Mouse (Mus musculus) heart, embryonic 16.5 days (tissue): ENCODE results near the gene Slc19a2. TPM values are rescaled to one million over a fixed set of nuclear protein-coding genes. Genes with fewer than 3 reads are reported as not detected.
A peak's percentile ranks its signal among the peaks of the same experiment; 100 is the strongest.

Experiments used
- ATAC-seq: fragments of 200-750 bp; cut with Nextera tagmentation; replicated peaks from 2 replicates; pipeline ENCODE4 v1.8.0; 2017; ENCODE audit warnings: moderate number of reproducible peaks; ENCODE audit not compliant: insufficient read depth, low FRiP score; ENCODE audit errors: extremely low read depth
- H3K27ac ChIP-seq: fragments of 300-500 bp; sonication (generic); 2 replicates; pipeline ENCODE4 v1.5.1; 2014; ENCODE audit warnings: mild to moderate bottlenecking, low read length, control low read depth, moderate library complexity
- H3K27me3 ChIP-seq: fragments of 300-500 bp; sonication (generic); 2 replicates; pipeline ENCODE4 v1.6.1; 2014; ENCODE audit warnings: low read length, mixed read lengths; ENCODE audit not compliant: control insufficient read depth, insufficient read depth
- H3K36me3 ChIP-seq: fragments of 300-500 bp; sonication (generic); 2 replicates; pipeline ENCODE4 v1.6.1; 2014; ENCODE audit not compliant: control insufficient read depth, insufficient read depth
- H3K4me1 ChIP-seq: fragments of 300-500 bp; sonication (generic); 2 replicates; pipeline ENCODE4 v1.6.1; 2014; ENCODE audit warnings: low read length, mixed read lengths; ENCODE audit not compliant: control insufficient read depth, insufficient read depth
- H3K4me2 ChIP-seq: fragments of 300-500 bp; sonication (generic); 2 replicates; pipeline ENCODE4 v1.6.1; 2014; ENCODE audit warnings: low read depth, mild to moderate bottlenecking, control low read depth, low read length
- H3K4me3 ChIP-seq: fragments of 300-500 bp; sonication (generic); 2 replicates; pipeline ENCODE4 v1.5.1; 2014; ENCODE audit warnings: mild to moderate bottlenecking, control low read depth, low read length
- H3K9ac ChIP-seq: fragments of 300-500 bp; sonication (generic); 2 replicates; pipeline ENCODE4 v1.6.1; 2014; ENCODE audit warnings: low read length, control low read depth
- H3K9me3 ChIP-seq: fragments of 300-500 bp; sonication (generic); replicated peaks from 2 replicates; pipeline ENCODE4 v1.6.1; 2016; ENCODE audit warnings: low read length; ENCODE audit not compliant: control insufficient read depth
- WGBS: fragments of 180-500 bp; shearing (Covaris S2); extraction: QIAGEN DNeasy Blood & Tissue Kit; methylation state at CpG from one replicate; pipeline ENCODE4 v1.1.7; 2014; 5-methylcytosine and 5-hydroxymethylcytosine counted together
- polyA plus RNA-seq: library from polyadenylated mRNA; unstranded; fragments of >200 nt; fragmentation: Nextera tagmentation; extraction: Ambion mirVana; gene quantifications from 2 replicates; pipeline ENCODE4 v1.2.1, GENCODE M21; 2015

Slc19a2 gene
- polyA plus RNA-seq, 1 experiment from 2014 or later = 7.5 TPM

DNA sequence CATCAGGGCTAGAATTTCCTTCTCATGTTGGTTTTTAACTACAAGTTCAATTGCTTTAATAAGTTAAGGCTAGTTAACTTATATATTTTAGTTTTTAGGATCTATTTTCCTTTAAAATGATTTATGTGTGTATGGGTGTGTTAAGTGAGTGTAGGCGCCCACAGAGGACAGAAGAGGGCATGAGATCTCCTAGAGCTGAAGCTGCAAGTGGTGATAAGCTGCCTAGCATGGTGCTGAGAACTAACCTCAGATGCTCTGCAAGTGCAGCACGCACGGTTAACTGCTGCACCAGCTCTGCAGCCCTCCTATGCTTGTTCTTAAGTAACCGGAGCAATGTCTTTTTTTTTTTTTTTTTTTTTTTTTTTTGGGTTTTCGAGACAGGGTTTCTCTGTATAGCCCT lies 47.6 kb downstream of the Slc19a2 start:
- Histone ChIP-seq H3K36me3 (peaks cover 49% of the 10 kb centered on the region), H3K4me1 (no peaks in the 10 kb centered on the region), H3K9ac (no peak overlapping the region), H3K27me3 (no peaks in the 10 kb centered on the region), H3K9me3 (no peaks in the 10 kb centered on the region), H3K4me2 (no peak overlapping the region), H3K4me3 (no peak overlapping the region), H3K27ac (no peak overlapping the region)
- no peak for ATAC-seq
- WGBS = 91% methylated on average over 4 of the region's 5 CpGs

DNA sequence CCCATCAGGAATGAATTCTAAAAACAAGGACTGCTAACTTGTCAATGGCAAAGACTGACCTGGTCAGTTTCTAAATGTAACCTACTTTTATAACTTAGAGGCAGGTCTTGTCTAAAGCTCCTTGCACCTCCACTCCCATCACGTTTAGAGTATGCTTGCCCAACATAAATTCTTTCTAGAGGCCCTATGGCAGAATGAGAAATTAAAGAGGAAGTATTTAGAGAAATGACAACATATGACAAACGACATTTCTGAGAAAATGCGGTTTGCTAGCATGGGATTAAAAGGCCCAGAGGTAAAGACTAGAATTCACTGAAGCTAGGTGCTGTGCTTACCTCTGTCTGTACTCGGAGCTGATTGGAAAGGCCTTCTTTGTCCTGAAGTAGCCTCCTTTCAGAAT lies 53.1 kb downstream of the Slc19a2 start:
- H3K27ac ChIP-seq = no peak overlapping the region
- H3K27me3 ChIP-seq = no peaks in the 10 kb centered on the region
- peaks cover 46% of the 10 kb centered on the region for H3K36me3 ChIP-seq
- no peak overlapping the region for H3K4me2 ChIP-seq
- H3K9ac ChIP-seq = no peak overlapping the region
- H3K9me3 ChIP-seq = no peaks in the 10 kb centered on the region
- WGBS = 83% methylated on average over 4 of the region's 4 CpGs
- H3K4me3 ChIP-seq = no peak overlapping the region
- H3K4me1 ChIP-seq = peaks cover 6% of the 10 kb centered on the region
- ATAC-seq = no peak

DNA sequence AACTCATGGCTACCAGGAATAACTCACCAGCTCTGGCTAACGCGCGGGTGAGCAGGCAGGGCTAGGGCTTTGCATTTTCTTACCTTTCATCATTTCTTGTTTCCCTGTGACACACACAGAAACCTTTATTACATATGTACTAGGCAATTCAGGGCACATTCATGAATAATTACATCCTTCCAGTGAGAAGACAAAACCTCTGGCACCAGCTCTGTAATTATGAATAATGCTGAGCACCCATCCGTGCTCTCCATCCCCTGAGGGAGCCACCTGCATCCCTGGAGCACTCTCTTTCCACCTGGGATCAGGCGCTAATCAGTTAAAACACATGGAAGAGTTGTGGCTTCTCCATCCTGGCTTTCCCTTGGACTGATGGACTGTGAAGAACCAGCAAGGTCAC lies 55.0 kb downstream of the Slc19a2 start, which contains the start of gene Nme7:
TSS of gene Nme7 (plus strand) at position 301 of the 400 bp plus-strand sequence.
- WGBS = 86% methylated on average over 5 of the region's 5 CpGs
- H3K36me3 ChIP-seq = peaks cover 32% of the 10 kb centered on the region
- H3K4me3 ChIP-seq = no peak within 1 kb of the TSS
- H3K27ac ChIP-seq = no peak within 1 kb of the TSS
- ATAC-seq = no peak
- H3K4me2 ChIP-seq = no peak within 1 kb of the TSS
- no peaks in the 10 kb centered on the region for H3K9me3 ChIP-seq
- H3K9ac ChIP-seq = no peak within 1 kb of the TSS
- H3K4me1 ChIP-seq = peaks cover 12% of the 10 kb centered on the region
- no peaks in the 10 kb centered on the region for H3K27me3 ChIP-seq

DNA sequence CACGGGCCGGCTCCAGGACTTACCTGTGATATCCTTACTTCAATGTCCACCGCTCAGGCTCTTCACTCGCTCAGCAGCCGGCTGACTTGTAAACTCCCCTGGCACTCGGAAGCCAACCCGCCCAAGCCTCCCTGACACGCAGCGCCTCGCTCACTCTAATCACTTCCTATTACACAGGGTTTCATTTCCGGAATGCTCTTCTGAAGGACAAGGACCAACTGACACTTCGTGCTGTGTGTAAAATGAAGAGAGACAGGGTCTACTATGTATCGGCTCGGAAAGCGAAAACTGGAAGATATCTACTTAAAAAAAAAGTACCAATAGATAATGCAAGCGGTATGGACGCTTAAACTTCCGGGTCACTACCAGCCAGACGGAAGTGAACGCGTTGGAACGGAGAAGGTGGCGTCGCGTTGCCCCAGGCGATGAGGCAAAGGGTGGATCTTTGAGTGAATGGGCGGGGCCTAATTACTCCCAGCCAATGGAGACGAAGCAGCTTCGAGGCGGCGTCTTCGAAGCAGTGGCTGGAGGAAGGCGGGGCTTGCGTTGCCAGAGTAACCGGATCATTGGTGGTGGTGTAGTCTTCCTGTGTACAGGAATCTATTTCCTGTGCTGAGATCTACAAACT lies 58.4 kb downstream of the Slc19a2 start, which contains the start of gene Blzf1:
TSS of gene Blzf1 (minus strand) at position 366 of the 628 bp plus-strand sequence.
- Histone ChIP-seq H3K27ac (peak within 1 kb of the TSS; percentile 66), H3K36me3 (peaks cover 6% of the 10 kb centered on the region), H3K27me3 (no peaks in the 10 kb centered on the region), H3K4me3 (peak within 1 kb of the TSS; percentile 81), H3K4me2 (peak within 1 kb of the TSS; percentile 76), H3K9ac (peak within 1 kb of the TSS; percentile 82), H3K4me1 (peaks cover 12% of the 10 kb centered on the region), H3K9me3 (no peaks in the 10 kb centered on the region)
- under 1% methylated on average over 35 of the region's 35 CpGs for WGBS
- ATAC-seq = peak; percentile 98

DNA sequence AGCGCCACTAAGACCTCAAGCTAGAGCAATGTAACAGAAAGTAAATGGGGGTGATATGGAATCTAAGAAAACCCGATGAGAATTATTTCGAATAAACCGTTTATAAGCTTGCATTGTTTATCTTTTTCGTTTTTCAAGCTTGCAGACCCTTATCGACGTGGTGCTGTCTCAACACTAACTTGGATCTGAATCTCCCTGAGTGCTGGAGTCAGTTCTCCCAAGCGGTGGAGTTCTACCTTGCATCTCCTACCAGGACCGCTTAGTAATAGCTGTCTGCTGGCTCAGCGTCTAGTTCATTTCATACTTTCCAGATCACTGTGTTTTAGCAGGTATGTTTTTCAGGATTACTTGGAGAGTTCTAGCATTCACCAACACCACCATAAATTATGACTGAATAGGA lies 59.1 kb downstream of the Slc19a2 start:
- no peak overlapping the region for H3K27ac ChIP-seq
- peaks cover 12% of the 10 kb centered on the region for H3K4me1 ChIP-seq
- peak overlapping the region; percentile 81 for H3K4me3 ChIP-seq
- H3K4me2 ChIP-seq = peak overlapping the region; percentile 76
- 11% methylated on average over 10 of the region's 10 CpGs for WGBS
- H3K9ac ChIP-seq = peak overlapping the region; percentile 60
- no peaks in the 10 kb centered on the region for H3K27me3 ChIP-seq
- no peak for ATAC-seq
- H3K36me3 ChIP-seq = peaks cover 4% of the 10 kb centered on the region
- no peaks in the 10 kb centered on the region for H3K9me3 ChIP-seq

DNA sequence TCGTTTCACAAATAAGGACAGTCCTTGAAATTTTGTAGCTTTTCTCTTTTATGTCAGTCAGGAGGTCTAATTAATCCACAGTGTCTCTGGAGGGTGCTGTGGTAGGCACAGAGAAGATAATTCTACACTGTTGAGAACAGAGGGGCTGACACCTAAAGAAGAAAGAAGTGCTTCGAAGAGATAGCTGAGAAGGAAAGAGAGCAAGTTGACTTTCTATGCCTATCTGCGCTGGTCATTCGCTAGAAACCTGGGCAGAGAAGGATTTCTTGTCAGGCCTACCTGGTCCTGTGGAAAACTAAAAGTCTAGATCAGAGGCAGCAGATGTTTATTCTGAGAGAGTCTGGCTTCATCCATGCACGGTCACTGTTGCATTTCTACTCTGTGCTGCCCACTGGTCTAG lies 65.2 kb downstream of the Slc19a2 start:
- Histone ChIP-seq H3K9ac (no peak overlapping the region), H3K27ac (no peak overlapping the region), H3K27me3 (no peaks in the 10 kb centered on the region), H3K9me3 (no peaks in the 10 kb centered on the region), H3K4me3 (no peak overlapping the region), H3K4me1 (peaks cover 4% of the 10 kb centered on the region; the same call in 1 of the 2 replicates), H3K4me2 (no peak overlapping the region), H3K36me3 (no peaks in the 10 kb centered on the region; the same call in none of the 2 replicates)
- 91% methylated on average over 5 of the region's 5 CpGs for WGBS
- ATAC-seq = no peak

Other genes starting within 250 kb of the Slc19a2 start
- 2.2 and 3.0 TPM in 2 replicates for gene Sele, start 200.8 kb upstream of the Slc19a2 start, polyA plus RNA-seq
- gene Sell, start 187.1 kb upstream of the Slc19a2 start, polyA plus RNA-seq = 9.6 and 21.8 TPM in 2 replicates
- gene Selp, start 133.8 kb upstream of the Slc19a2 start, polyA plus RNA-seq = 0.34 and 0.38 TPM in 2 replicates
- 0.21 TPM in 2 replicates for gene F5, start 97.2 kb upstream of the Slc19a2 start, polyA plus RNA-seq
- gene Ccdc181, start 26.5 kb downstream of the Slc19a2 start, polyA plus RNA-seq = 10.8 and 10.9 TPM in 2 replicates
- gene Nme7, start 55.1 kb downstream of the Slc19a2 start, polyA plus RNA-seq = 21.5 and 21.9 TPM in 2 replicates
- 27.8 and 30.2 TPM in 2 replicates for gene Blzf1, start 58.4 kb downstream of the Slc19a2 start, polyA plus RNA-seq
- 298 and 306 TPM in 2 replicates for gene Atp1b1, start 209.3 kb downstream of the Slc19a2 start, polyA plus RNA-seq